Mouse (Mus musculus) natural killer cell, adult 2 months (primary cell): ENCODE measurements around the gene Dynll1.

Experiments used
- DNase-seq, 2 experiments: peaks; one replicate each; pipeline ENCODE4 v3.0.0; 2022; ENCODE audit warnings: low spot score in 2 of 2

Dynll1 gene

GRCm38 (mm10) chr5:115268266-115268665 lies 32.5 kb downstream of the Dynll1 start:
- no peak for DNase-seq

GRCm38 (mm10) chr5:115267469-115268045 lies 33.2 kb downstream of the Dynll1 start:
- DNase-seq, result no peak

GRCm38 (mm10) chr5:115266787-115267468 lies 33.9 kb downstream of the Dynll1 start:
- no peak for DNase-seq

GRCm38 (mm10) chr5:115266340-115266739 lies 34.5 kb downstream of the Dynll1 start:
- DNase-seq, result no peak

GRCm38 (mm10) chr5:115262502-115263291 lies 38.1 kb downstream of the Dynll1 start:
- DNase-seq, result no peak

- no peak for DNase-seq
These were observed 38.9 kb downstream of the Dynll1 start for GRCm38 (mm10) chr5:115261880-115262279.

- no peak for DNase-seq
These were observed 39.7 kb downstream of the Dynll1 start for GRCm38 (mm10) chr5:115261141-115261540.

GRCm38 (mm10) chr5:115260356-115260755 lies 40.4 kb downstream of the Dynll1 start:
- no peak for DNase-seq

GRCm38 (mm10) chr5:115256909-115257546 lies 43.8 kb downstream of the Dynll1 start:
- no peak for DNase-seq

GRCm38 (mm10) chr5:115255472-115255871 lies 45.3 kb downstream of the Dynll1 start:
- DNase-seq, result no peak
